Mouse (Mus musculus): ENCODE data around the gene Pcnx2.

The Pcnx2 gene

GRCm38 (mm10) chr8:125819797-125820196, 78.3 kb downstream of the Pcnx2 start:
- peak; percentile 74 for DNase-seq (ENCODE audit: low spot score)

DNA sequence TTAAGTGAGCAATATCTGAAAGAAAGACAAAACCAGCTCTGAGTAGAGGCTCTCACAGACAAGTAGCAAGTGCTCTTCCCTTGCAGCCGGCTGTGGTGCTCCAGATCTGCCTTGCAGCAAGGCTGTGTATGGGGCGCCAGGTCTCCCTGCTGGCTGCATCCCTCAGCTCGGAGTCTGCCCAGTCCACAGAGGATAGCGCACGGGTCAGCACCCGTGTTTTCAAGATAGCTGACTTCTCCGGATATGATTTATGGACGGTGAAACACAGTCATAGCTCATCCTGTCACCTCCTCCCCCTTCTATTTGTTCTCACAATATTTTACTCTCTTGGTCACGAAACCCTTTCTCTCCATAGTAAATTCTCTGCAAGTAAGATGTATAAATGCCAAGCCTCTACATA, 79.3 kb downstream of the Pcnx2 start:
- no peak for DNase-seq (ENCODE audit: low spot score)

DNA sequence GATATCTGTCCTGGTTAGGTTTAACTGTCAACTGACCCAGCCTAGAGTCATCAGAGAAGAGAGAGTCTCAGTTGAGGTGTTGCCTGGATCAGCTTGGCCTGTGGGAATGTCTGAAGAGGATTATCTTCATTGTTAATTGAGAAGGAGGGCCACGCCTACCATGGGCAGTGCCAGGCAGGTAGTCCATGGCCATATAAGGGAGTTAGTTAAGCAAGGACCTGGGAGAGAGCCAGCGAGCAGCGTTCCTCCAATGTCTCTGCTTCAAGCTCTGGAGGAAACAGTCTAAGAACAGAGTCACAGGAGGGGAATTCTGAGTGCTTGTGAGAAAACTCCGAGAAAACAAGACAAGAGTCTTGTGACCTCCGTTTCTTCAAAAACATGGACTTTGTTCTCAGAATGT, 81.4 kb downstream of the Pcnx2 start:
- DNase-seq (ENCODE audit: low spot score): no peak

- peak; percentile 70 for DNase-seq (ENCODE audit: low spot score)
Measured at GRCm38 (mm10) chr8:125808826-125809225, 89.3 kb downstream of the Pcnx2 start.

GRCm38 (mm10) chr8:125807905-125808310, 90.2 kb downstream of the Pcnx2 start:
- no peak for DNase-seq (ENCODE audit: low spot score)

- no peak for DNase-seq (ENCODE audit: low spot score)
Measured at GRCm38 (mm10) chr8:125806459-125806858, 91.7 kb downstream of the Pcnx2 start.

- no peak for DNase-seq (ENCODE audit: low spot score)
Measured at GRCm38 (mm10) chr8:125796970-125797369, 101.1 kb downstream of the Pcnx2 start.

DNA sequence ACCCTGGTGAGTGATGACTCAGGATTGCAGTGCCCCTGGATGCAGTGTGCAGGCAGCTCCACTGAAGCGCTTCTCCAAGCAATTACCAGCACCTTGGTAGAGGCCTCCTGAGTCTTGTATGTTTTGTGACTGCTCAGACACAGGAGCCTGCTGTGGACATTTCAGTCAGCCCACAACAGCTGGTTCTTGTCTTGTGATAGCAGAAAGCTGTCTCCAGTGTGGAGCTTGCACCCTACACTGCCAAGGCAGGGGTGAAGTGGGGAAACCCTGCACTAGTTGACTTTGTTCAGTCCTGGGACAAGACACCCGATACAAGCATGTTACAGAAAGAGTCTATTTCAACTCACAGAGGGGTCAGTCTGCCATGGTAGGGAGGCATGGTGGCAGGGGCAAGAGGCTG, 102.8 kb downstream of the Pcnx2 start:
- DNase-seq (ENCODE audit: low spot score): no peak

- DNase-seq (ENCODE audit: low spot score): no peak
Measured at GRCm38 (mm10) chr8:125792816-125793455, 105.2 kb downstream of the Pcnx2 start.

GRCm38 (mm10) chr8:125786886-125787285, 111.2 kb downstream of the Pcnx2 start:
- no peak for DNase-seq (ENCODE audit: low spot score)

DNA sequence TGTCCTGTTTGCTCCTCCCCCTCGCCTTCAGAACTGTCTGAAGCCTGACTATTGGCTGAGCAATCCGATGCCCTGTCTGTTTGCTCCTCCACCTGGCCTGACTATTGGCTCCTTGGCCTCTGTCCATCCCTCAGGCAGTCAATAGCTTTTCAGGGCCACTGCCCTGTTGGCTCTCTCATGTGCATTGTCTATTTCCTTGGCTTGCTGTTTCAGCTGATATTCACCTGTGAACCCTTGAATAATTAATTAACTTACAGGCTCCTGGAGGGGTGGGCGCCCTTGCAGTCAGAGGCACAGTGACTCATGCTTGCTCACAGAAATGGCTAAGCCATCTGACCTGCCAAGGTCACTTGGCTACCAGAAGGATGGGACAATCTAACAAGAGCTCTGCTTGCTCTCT, 116.0 kb downstream of the Pcnx2 start:
- DNase-seq (ENCODE audit: low spot score): no peak

GRCm38 (mm10) chr8:125779656-125780055, 118.5 kb downstream of the Pcnx2 start:
- no peak for DNase-seq (ENCODE audit: low spot score)

GRCm38 (mm10) chr8:125778919-125779318, 119.2 kb downstream of the Pcnx2 start:
- no peak for DNase-seq (ENCODE audit: low spot score)

DNA sequence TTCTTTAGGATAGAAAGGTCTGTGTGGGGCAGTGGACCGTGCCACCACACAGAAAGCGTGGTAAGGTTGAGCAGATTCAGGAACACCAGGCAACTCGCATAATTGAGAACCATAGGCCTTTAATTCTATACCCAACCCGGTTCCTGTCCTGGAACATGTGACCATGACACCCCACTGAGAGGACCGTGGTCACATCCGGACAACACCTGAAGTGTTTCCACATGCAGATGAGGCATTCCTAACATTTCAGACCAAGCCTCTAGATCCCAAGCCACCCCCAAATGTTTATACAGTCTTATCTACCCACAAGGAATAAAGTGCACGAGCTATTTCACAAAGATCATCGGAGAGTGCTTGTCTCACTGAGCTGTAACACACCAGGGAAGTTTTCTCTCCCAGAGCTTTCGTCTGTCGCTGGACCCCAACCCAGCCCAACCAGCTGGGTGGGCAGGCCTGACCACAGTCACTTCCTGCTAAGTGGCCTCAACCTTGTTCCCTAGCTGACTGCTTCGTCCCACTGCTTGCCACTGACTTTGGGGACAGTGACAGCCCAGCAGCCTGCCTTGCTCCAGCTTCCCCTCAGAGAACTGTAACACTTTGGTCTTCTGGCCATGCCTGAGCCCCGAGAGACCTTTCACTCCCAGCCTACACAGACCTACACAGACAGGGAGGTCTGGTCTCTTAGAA, 120.5 kb downstream of the Pcnx2 start:
- no peak for DNase-seq (ENCODE audit: low spot score)

GRCm38 (mm10) chr8:125776800-125777199, 121.3 kb downstream of the Pcnx2 start:
- no peak for DNase-seq (ENCODE audit: low spot score)

DNA sequence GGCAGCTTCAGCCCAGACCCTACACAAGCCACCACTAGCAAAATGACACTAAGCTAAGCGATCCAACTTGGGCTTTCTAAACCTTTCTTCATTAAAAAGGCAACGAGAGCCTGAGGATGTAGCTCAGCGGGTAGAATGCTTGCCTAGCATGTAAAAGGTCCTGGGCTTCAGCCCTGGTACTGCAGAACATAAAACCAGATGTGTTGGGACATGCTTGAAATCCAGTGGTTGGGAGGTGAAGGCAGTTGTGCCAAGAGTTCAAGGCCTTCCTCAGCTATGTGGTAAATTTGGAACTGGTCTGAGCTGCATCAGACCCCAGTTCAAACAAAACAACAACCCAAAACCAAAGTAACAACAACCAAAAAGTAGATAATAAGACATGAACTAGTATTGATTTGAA, 121.8 kb downstream of the Pcnx2 start:
- DNase-seq (ENCODE audit: low spot score): no peak

- no peak for DNase-seq (ENCODE audit: low spot score)
Measured at GRCm38 (mm10) chr8:125775031-125775430, 123.1 kb downstream of the Pcnx2 start.

GRCm38 (mm10) chr8:125773281-125773803, 124.8 kb downstream of the Pcnx2 start:
- DNase-seq (ENCODE audit: low spot score): no peak

DNA sequence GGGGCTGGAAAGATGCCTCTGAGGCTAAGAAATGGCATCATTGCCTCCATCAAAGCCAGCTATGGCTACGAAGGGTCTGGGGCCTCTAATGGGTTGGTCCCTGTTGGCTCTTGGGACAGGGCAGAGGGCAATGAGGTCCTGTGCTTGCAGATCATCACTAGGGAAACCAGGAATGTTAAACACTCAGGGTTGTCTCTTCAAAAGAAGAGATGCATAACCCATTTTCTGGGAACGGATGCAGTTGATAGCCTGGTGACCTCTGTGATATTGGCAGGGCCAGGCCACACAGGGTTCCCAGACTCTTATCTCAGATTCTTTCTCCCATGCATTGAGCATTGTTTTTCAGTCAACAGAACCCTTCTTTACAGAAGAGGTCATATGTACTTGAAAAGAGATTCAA, 125.8 kb downstream of the Pcnx2 start:
- no peak for DNase-seq (ENCODE audit: low spot score)

- no peak for DNase-seq (ENCODE audit: low spot score)
Measured at GRCm38 (mm10) chr8:125768079-125768478, 130.0 kb downstream of the Pcnx2 start.

DNA sequence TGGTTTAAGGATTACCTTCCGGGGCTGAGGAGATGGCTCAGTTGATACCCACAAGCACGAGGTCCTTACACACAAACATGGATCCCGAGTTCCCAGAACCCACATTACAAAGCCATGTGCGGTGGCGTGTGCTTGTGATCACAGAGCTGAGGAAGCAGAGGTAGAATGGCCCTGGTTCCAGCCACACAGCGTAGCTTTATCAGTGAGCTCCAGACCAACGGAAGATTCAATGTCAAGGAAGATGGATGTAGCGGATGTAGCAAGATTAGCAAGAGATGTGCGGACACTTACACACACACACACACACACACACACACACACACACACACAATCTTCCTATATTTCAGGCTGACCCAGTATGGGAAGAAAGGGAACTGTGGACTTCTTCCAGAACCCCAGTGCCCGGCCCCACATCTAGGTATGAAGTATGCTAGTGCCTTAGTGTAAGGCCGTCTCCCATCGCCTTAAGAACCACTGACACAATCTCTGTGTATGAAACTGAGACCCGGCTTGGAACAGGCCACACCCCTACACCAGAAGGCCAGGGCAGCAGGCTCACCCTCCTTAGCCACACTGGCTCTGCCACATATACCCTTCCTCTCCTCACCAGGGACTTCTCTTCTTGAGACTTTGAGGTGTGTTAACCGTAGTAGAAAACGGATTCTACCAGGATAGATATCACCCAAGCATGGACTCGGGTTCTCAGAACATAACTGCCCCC, 134.9 kb downstream of the Pcnx2 start:
- no peak for DNase-seq (ENCODE audit: low spot score)

DNA sequence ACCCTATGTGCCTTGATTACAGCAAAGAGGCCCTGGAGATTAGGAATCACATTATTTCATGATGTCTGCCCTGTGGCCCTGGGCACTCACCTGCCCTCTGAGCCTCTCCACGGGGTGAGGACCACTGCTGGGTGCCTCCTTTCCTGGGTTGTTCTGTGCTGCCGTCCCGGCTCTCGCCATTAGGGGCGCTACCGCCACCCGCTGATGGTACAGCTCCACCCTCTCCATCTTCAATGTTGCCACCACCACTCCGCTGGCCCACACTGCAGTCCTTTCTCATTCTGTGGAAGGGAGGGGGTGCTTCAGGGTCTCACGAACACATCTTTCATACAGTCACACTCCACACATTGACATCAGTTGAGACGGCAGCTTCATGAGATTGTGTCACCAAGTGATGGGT, 139.1 kb downstream of the Pcnx2 start:
- no peak for DNase-seq (ENCODE audit: low spot score)

- DNase-seq (ENCODE audit: low spot score): no peak
Measured at GRCm38 (mm10) chr8:125757106-125757496, 141.0 kb downstream of the Pcnx2 start.

Measured in layer of hippocampus, adult 11-12 months (tissue).